Mouse (Mus musculus) midbrain, embryonic 14.5 days (tissue): ENCODE data around the gene Angptl4. TPM values are rescaled to one million over a fixed set of nuclear protein-coding genes. Genes with fewer than 3 reads are reported as not detected.
A peak's percentile ranks its signal among the peaks of the same experiment; 100 is the strongest.

Experiments used
- ATAC-seq: fragments of 200-750 bp; cut with Nextera tagmentation; 2 replicates; pipeline ENCODE4 v1.8.0; 2017; ENCODE audit warnings: moderate number of reproducible peaks, moderate library complexity; ENCODE audit not compliant: low FRiP score, low TSS enrichment
- DNase-seq: peaks from one replicate; pipeline ENCODE4 v3.0.0-alpha.2; 2015
- H3K27ac ChIP-seq: fragments of 300-500 bp; sonication (generic); replicated peaks from 2 replicates; pipeline ENCODE4 v1.5.1; 2014; ENCODE audit warnings: mild to moderate bottlenecking, low read depth, low read length, moderate library complexity
- H3K27me3 ChIP-seq: fragments of 300-500 bp; sonication (generic); 2 replicates; pipeline ENCODE4 v1.6.1; 2014; ENCODE audit warnings: low read length, control low read depth, mixed read lengths; ENCODE audit not compliant: control insufficient read depth, insufficient read depth
- H3K36me3 ChIP-seq: fragments of 300-500 bp; sonication (generic); 2 replicates; pipeline ENCODE4 v1.6.1; 2014; ENCODE audit warnings: low read length, control low read depth; ENCODE audit not compliant: control insufficient read depth, insufficient read depth
- H3K4me1 ChIP-seq: fragments of 300-500 bp; sonication (generic); 2 replicates; pipeline ENCODE4 v1.6.1; 2014; ENCODE audit warnings: mild to moderate bottlenecking, antibody characterized with exemption, low read length, control low read depth; ENCODE audit not compliant: control insufficient read depth, insufficient read depth
- H3K4me2 ChIP-seq: fragments of 300-500 bp; sonication (generic); 2 replicates; pipeline ENCODE4 v1.6.1; 2014; ENCODE audit warnings: mild to moderate bottlenecking, low read length, moderate library complexity
- H3K4me3 ChIP-seq: fragments of 300-500 bp; sonication (generic); replicated peaks from 2 replicates; pipeline ENCODE4 v1.5.1; 2014; ENCODE audit warnings: low read depth, low read length
- H3K9ac ChIP-seq: fragments of 300-500 bp; sonication (generic); replicated peaks from 2 replicates; pipeline ENCODE4 v1.6.1; 2014; ENCODE audit warnings: mild to moderate bottlenecking, low read length, moderate library complexity
- H3K9me3 ChIP-seq: fragments of 300-500 bp; sonication (generic); 2 replicates; pipeline ENCODE4 v1.6.1; 2016; ENCODE audit warnings: low read length, control low read depth, mixed read lengths; ENCODE audit not compliant: control insufficient read depth
- WGBS: fragments of 180-500 bp; shearing (Covaris S2); extraction: QIAGEN DNeasy Blood & Tissue Kit; methylation state at CpG from one replicate; pipeline ENCODE4 v1.1.7; 2014; 5-methylcytosine and 5-hydroxymethylcytosine counted together
- polyA plus RNA-seq: library from polyadenylated mRNA; unstranded; fragments of >200 nt; fragmentation: Nextera tagmentation; extraction: Ambion mirVana; gene quantifications from 2 replicates; pipeline ENCODE4 v1.2.1, GENCODE M21; 2014

Angptl4 gene
- polyA plus RNA-seq, 1 experiment from 2014 or later: 18.4 TPM

- peaks cover 4% of the 10 kb centered on the region; the same call in 1 of the 2 replicates for H3K4me1 ChIP-seq
- H3K9me3 ChIP-seq: no peaks in the 10 kb centered on the region
- H3K4me2 ChIP-seq: no peak overlapping the region
- no peaks in the 10 kb centered on the region for H3K36me3 ChIP-seq
- no peak overlapping the region for H3K4me3 ChIP-seq
- no peak for ATAC-seq
- no peaks in the 10 kb centered on the region for H3K27me3 ChIP-seq
- 84% methylated on average over 18 of the region's 18 CpGs for WGBS
- DNase-seq: no peak
- no peak overlapping the region for H3K9ac ChIP-seq
- no peak overlapping the region for H3K27ac ChIP-seq
Observed at GRCm38 (mm10) chr17:33786375-33786774, 4.7 kb upstream of the Angptl4 start.

DNA sequence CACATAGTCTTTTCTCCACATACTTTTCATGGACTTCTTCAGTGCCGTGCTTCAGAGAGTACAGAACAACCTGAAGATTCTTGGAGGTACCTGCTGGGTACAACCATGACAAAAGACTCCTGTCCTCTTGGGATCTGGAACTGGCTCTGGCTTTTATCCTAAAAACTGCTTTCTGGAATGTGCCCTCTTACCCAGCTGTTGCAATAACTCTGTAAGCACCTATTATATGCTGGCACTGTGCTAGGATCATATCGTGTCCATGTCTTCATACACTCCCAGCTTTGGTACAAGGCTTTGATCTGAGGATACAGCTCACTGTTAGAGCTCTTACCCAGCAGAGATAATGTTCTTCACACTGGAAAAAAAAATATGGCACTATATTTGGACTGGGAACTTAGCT, 3.3 kb upstream of the Angptl4 start:
- Histone ChIP-seq H3K4me3 (no peak overlapping the region), H3K9me3 (no peaks in the 10 kb centered on the region), H3K27me3 (no peaks in the 10 kb centered on the region), H3K9ac (no peak overlapping the region), H3K27ac (no peak overlapping the region), H3K36me3 (no peaks in the 10 kb centered on the region), H3K4me2 (no peak overlapping the region), H3K4me1 (peaks cover 4% of the 10 kb centered on the region; the same call in 1 of the 2 replicates)
- 87% methylated on average over 2 of the region's 2 CpGs for WGBS
- DNase-seq (no peak), ATAC-seq (no peak)

DNA sequence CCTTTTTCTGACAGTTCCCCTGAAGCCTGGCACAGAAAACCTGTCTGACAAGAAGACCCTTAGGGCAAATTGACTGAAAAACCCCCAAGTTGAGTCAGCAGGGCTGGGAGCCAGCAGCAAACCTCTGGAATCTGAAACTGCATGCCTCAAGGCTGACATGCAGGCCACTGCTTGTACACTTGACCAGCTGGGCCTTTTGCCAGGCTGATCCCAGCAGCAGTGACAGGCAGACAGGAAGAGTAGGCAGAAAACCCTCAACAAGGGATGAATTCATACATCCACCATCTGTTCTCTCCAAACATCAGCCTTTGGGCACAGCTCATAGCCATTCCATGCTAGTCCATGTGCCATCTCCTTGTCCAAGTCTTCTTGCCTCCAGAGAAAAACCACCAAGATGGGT, 1.8 kb upstream of the Angptl4 start:
- Histone ChIP-seq H3K27ac (no peak overlapping the region), H3K27me3 (no peaks in the 10 kb centered on the region), H3K36me3 (no peaks in the 10 kb centered on the region), H3K9ac (no peak overlapping the region), H3K4me2 (no peak overlapping the region), H3K9me3 (no peaks in the 10 kb centered on the region), H3K4me3 (no peak overlapping the region), H3K4me1 (peaks cover 4% of the 10 kb centered on the region; the same call in 1 of the 2 replicates)
- no peak for ATAC-seq
- peak; percentile 8 for DNase-seq

DNA sequence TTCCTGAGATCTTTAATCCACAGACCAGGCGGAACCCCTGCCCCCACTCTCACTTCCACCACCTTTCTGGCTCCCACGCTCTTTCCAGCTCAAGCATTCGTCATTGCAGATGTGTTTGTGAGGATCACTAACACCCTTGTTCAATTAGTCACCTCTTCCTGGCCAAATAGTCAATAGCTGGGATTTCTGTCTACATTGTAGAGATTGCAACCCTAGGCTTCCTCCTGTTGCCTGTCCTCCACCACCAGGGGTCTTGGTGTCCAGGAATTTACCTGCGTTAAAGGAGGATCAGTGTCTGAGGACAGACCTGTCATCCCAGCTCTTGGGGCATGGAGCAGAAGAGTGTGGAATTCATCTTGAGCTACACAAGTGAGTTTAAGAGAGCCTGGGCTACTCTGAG, 437 bp upstream of the Angptl4 start:
- whole genome bisulfite sequencing: 44% methylated on average over 4 of the region's 4 CpGs
- Histone ChIP-seq H3K4me3 (peak overlapping the region; percentile 41), H3K36me3 (no peaks in the 10 kb centered on the region)

GRCm38 (mm10) chr17:33780431-33780830, 1.2 kb downstream of the Angptl4 start:
- Histone ChIP-seq H3K4me1 (peaks cover 4% of the 10 kb centered on the region; the same call in 1 of the 2 replicates), H3K27me3 (no peaks in the 10 kb centered on the region), H3K4me2 (peak overlapping the region; percentile 85; the same call in 1 of the 2 replicates), H3K36me3 (no peaks in the 10 kb centered on the region), H3K9ac (no peak overlapping the region), H3K4me3 (peak overlapping the region; percentile 41; the same call in 1 of the 2 replicates), H3K27ac (peak overlapping the region; percentile 20; the same call in 1 of the 2 replicates), H3K9me3 (no peaks in the 10 kb centered on the region)
- DNase-seq: no peak
- no peak for ATAC-seq
- 98% methylated on average over 5 of the region's 5 CpGs for WGBS

More for the DNA sequence above, 437 bp upstream of the Angptl4 start:
- no peak for DNase-seq
- H3K27ac ChIP-seq: 0 out of 2 replicates have a peak overlapping the region, but pooled peaks have one; percentile 14
- peak overlapping the region; percentile 85 for H3K4me2 ChIP-seq
- no peaks in the 10 kb centered on the region for H3K9me3 ChIP-seq
- H3K9ac ChIP-seq: no peak overlapping the region
- H3K4me1 ChIP-seq: peaks cover 4% of the 10 kb centered on the region; the same call in 1 of the 2 replicates
- no peak for ATAC-seq
- H3K27me3 ChIP-seq: no peaks in the 10 kb centered on the region

GRCm38 (mm10) chr17:33779967-33780295, 1.7 kb downstream of the Angptl4 start:
- Histone ChIP-seq H3K36me3 (no peaks in the 10 kb centered on the region), H3K4me2 (no peak overlapping the region), H3K9me3 (no peaks in the 10 kb centered on the region), H3K27ac (no peak overlapping the region), H3K27me3 (no peaks in the 10 kb centered on the region), H3K4me3 (no peak overlapping the region), H3K4me1 (peaks cover 4% of the 10 kb centered on the region; the same call in 1 of the 2 replicates), H3K9ac (no peak overlapping the region)
- WGBS: 96% methylated on average over 5 of the region's 5 CpGs
- ATAC-seq (no peak), DNase-seq (no peak)

- Histone ChIP-seq H3K27me3 (no peaks in the 10 kb centered on the region), H3K9me3 (no peaks in the 10 kb centered on the region), H3K4me1 (peaks cover 4% of the 10 kb centered on the region; the same call in 1 of the 2 replicates), H3K27ac (no peak overlapping the region; the same call in 1 of the 2 replicates), H3K4me3 (no peak overlapping the region), H3K4me2 (peak overlapping the region; percentile 15; the same call in 1 of the 2 replicates), H3K9ac (no peak overlapping the region), H3K36me3 (no peaks in the 10 kb centered on the region)
- ATAC-seq (no peak), DNase-seq (peak; percentile 64)
- WGBS: 76% methylated on average over 9 of the region's 9 CpGs
Observed at GRCm38 (mm10) chr17:33779271-33779966, 2.2 kb downstream of the Angptl4 start.

DNA sequence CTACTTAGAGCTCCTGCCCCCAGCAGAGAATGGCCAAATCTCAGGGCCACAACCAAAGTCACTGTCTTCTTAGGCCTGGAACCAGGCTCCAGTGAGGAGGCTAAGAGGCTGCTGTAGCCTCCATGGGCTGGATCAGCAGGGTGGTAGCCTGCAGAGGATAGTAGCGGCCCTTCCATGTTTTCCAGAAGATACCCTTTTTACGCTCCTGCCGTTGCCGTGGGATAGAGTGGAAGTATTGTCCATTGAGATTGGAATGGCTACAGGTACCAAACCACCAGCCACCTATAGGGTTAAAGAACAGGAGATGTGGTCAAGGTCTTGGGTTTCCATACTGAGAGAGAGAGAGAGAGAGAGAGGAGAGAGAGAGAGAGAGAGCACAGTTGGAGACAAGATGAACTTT, 6.3 kb downstream of the Angptl4 start:
- no peak overlapping the region for H3K4me2 ChIP-seq
- no peaks in the 10 kb centered on the region for H3K4me1 ChIP-seq
- no peaks in the 10 kb centered on the region for H3K9me3 ChIP-seq
- no peaks in the 10 kb centered on the region for H3K27me3 ChIP-seq
- no peak overlapping the region for H3K9ac ChIP-seq
- 98% methylated on average over 4 of the region's 4 CpGs for WGBS
- no peak for ATAC-seq
- H3K4me3 ChIP-seq: no peak overlapping the region
- no peaks in the 10 kb centered on the region for H3K36me3 ChIP-seq
- H3K27ac ChIP-seq: no peak overlapping the region
- DNase-seq: no peak

GRCm38 (mm10) chr17:33774573-33775155, 7.0 kb downstream of the Angptl4 start:
- Histone ChIP-seq H3K9me3 (no peaks in the 10 kb centered on the region), H3K9ac (no peak overlapping the region), H3K27ac (no peak overlapping the region), H3K4me3 (no peak overlapping the region), H3K27me3 (no peaks in the 10 kb centered on the region), H3K4me1 (no peaks in the 10 kb centered on the region), H3K36me3 (no peaks in the 10 kb centered on the region), H3K4me2 (no peak overlapping the region)
- DNase-seq (no peak), ATAC-seq (no peak)
- WGBS: 93% methylated on average over 8 of the region's 8 CpGs
